Mouse (Mus musculus) myocyte (in vitro differentiated cells): ENCODE results near the gene Hopx.

Experiments used
- CEBPB ChIP-seq: IDR thresholded peaks from 2 replicates; pipeline ENCODE4 v1.6.1; 2011; ENCODE audit warnings: mild to moderate bottlenecking, moderate library complexity; ENCODE audit not compliant: poor library complexity, insufficient read depth, severe bottlenecking
- E2F4 ChIP-seq: IDR thresholded peaks from one replicate; pipeline ENCODE4 v1.6.1; 2011; ENCODE audit warnings: mild to moderate bottlenecking, control low read depth, moderate library complexity; ENCODE audit not compliant: insufficient read depth
- MAX ChIP-seq: IDR thresholded peaks from one replicate; pipeline ENCODE4 v1.6.1; 2011; ENCODE audit warnings: low read depth, mild to moderate bottlenecking, control low read depth
- POLR2A ChIP-seq: IDR thresholded peaks from one replicate; pipeline ENCODE4 v1.6.1; 2011; ENCODE audit warnings: low read depth, mild to moderate bottlenecking, control low read depth, moderate library complexity; ENCODE audit not compliant: insufficient read length
- POLR2AphosphoS2 ChIP-seq: IDR thresholded peaks from one replicate; pipeline ENCODE4 v1.6.1; 2011; ENCODE audit warnings: low read depth, control low read depth; ENCODE audit not compliant: insufficient read length
- TCF12 ChIP-seq: IDR thresholded peaks from one replicate; pipeline ENCODE4 v1.6.1; 2011; ENCODE audit warnings: mild to moderate bottlenecking, control low read depth; ENCODE audit not compliant: poor library complexity, insufficient read depth, severe bottlenecking
- USF1 ChIP-seq: IDR thresholded peaks from one replicate; pipeline ENCODE4 v1.6.1; 2011; ENCODE audit warnings: low read depth, mild to moderate bottlenecking, control low read depth, moderate library complexity

- TF ChIP-seq POLR2AphosphoS2 (no peak), POLR2A (no peak), TCF12 (no peak), MAX (no peak), USF1 (no peak), CEBPB (no peak), E2F4 (no peak)
Observed at GRCm38 (mm10) chr5:77134465-77134864, 19.5 kb upstream of the Hopx start.
